Mouse (Mus musculus) limb, embryonic 15.5 days (tissue): ENCODE measurements around the gene Nog. TPM values are rescaled to one million over a fixed set of nuclear protein-coding genes. Genes with fewer than 3 reads are reported as not detected.

Source experiments
- ATAC-seq: fragments of 200-750 bp; cut with Nextera tagmentation; 2 replicates; pipeline ENCODE4 v1.8.0; 2017; ENCODE audit warnings: low read depth, moderate TSS enrichment; ENCODE audit not compliant: insufficient number of reproducible peaks, low FRiP score, low TSS enrichment
- H3K27ac ChIP-seq: fragments of 300-500 bp; sonication (generic); 2 replicates; pipeline ENCODE4 v1.5.1; 2015; ENCODE audit warnings: moderate library complexity, mild to moderate bottlenecking, inconsistent platforms
- H3K27me3 ChIP-seq: fragments of 300-500 bp; sonication (generic); 2 replicates; pipeline ENCODE4 v1.6.1; 2015; ENCODE audit warnings: inconsistent platforms
- H3K36me3 ChIP-seq: fragments of 300-500 bp; sonication (generic); 2 replicates; pipeline ENCODE4 v1.6.1; 2015; ENCODE audit warnings: inconsistent platforms
- H3K4me1 ChIP-seq: fragments of 300-500 bp; sonication (generic); 2 replicates; pipeline ENCODE4 v1.6.1; 2015; ENCODE audit warnings: inconsistent platforms
- H3K4me2 ChIP-seq: fragments of 300-500 bp; sonication (generic); 2 replicates; pipeline ENCODE4 v1.6.1; 2015; ENCODE audit warnings: mild to moderate bottlenecking, inconsistent platforms
- H3K4me3 ChIP-seq: fragments of 300-500 bp; sonication (generic); 2 replicates; pipeline ENCODE4 v1.5.1; 2015; ENCODE audit warnings: mild to moderate bottlenecking, inconsistent platforms
- H3K9ac ChIP-seq: fragments of 300-500 bp; sonication (generic); 2 replicates; pipeline ENCODE4 v1.6.1; 2015; ENCODE audit warnings: inconsistent platforms
- H3K9me3 ChIP-seq: fragments of 300-500 bp; sonication (generic); 2 replicates; pipeline ENCODE4 v1.6.1; 2016; ENCODE audit warnings: inconsistent platforms
- WGBS: fragments of 180-500 bp; shearing (Covaris S2); methylation state at CpG from one replicate; pipeline ENCODE4 v1.1.7; 2015; 5-methylcytosine and 5-hydroxymethylcytosine counted together
- polyA plus RNA-seq: library from polyadenylated mRNA; unstranded; fragments of >200 nt; fragmentation: Nextera tagmentation; extraction: Ambion mirVana; gene quantifications from 2 replicates; pipeline ENCODE4 v1.2.1, GENCODE M21; 2015

Gene Nog
- 4.1 and 4.3 TPM in 2 replicates for polyA plus RNA-seq

DNA sequence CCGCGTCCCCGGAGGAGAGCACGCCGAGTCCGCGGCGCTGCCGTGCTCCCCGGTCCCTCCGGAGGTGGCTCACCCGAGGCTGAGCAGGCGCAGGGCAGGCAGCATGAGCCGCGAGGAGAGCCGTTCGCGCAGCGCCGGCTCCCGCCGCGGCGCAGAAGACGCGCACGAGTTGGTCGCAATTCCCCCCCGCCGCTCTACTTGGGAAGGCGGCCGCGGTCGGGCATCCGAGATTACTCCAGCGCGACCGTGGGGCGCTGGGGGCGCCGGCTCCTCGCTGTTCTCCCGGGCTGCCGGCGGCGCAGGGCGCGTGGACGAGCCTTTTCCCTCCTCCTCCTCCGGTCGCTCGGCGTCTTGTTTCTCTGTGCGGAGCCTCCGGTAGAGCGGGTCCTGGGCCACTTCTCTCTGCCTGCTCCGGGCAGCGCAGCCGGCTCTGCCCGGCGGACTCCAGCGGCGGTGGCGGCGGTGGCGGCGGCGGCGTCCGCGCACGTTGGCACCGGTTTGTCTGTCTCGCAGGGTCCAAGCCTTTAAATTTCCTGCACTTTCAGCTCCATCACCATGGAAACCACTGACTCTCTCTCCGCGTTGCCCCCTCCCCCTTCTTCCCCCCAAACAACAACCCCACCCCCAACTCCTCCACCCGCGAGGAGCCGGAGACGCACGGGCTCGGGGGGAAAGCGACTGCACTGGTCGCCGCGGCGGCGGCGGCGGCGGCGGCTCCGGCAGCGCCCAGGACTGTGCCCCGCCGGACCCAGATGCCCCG, at the start of gene Nog:
TSS of gene Nog (minus strand) at position 277 of the 760 bp plus-strand sequence.
- H3K27me3 ChIP-seq = peaks cover 23% of the 10 kb centered on the region; the same call in 1 of the 2 replicates
- H3K9ac ChIP-seq = peak within 1 kb of the TSS; percentile 61
- H3K4me2 ChIP-seq = peak within 1 kb of the TSS; percentile 94
- H3K4me3 ChIP-seq = peak within 1 kb of the TSS; percentile 76
- ATAC-seq = peak; percentile 11; the same call in 1 of the 2 replicates
- H3K9me3 ChIP-seq = no peaks in the 10 kb centered on the region
- under 1% methylated on average over 88 of the region's 97 CpGs for WGBS
- H3K36me3 ChIP-seq = no peaks in the 10 kb centered on the region
- peaks cover 39% of the 10 kb centered on the region for H3K4me1 ChIP-seq
- H3K27ac ChIP-seq = peak within 1 kb of the TSS; percentile 89

DNA sequence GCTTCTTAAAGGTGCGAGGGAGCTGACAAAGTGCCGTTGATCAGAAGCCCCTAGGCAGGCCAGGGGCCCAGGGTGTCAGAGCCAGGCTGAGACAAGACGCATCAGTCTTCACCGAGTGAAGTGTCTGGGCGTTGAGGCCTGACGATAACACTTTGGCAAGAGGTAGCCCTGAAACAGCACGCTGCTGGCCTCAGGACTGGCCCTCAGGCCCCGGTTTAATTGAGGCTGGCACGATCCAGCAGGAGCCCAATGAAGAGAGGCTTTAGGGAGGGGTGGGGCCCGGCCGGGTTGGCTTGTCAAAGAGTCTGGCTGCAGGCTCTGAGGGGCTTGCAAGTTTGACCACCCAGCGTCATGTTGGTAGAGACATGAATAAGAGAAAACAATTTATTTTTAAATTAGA, 38.1 kb upstream of the Nog start:
- H3K4me2 ChIP-seq = no peak overlapping the region
- no peak overlapping the region for H3K9ac ChIP-seq
- H3K27me3 ChIP-seq = no peaks in the 10 kb centered on the region
- WGBS = 22% methylated on average over 12 of the region's 12 CpGs
- ATAC-seq = no peak
- H3K4me1 ChIP-seq = peaks cover 9% of the 10 kb centered on the region
- H3K36me3 ChIP-seq = no peaks in the 10 kb centered on the region
- no peaks in the 10 kb centered on the region for H3K9me3 ChIP-seq
- H3K4me3 ChIP-seq = no peak overlapping the region
- peak overlapping the region; percentile 35; the same call in 1 of the 2 replicates for H3K27ac ChIP-seq

DNA sequence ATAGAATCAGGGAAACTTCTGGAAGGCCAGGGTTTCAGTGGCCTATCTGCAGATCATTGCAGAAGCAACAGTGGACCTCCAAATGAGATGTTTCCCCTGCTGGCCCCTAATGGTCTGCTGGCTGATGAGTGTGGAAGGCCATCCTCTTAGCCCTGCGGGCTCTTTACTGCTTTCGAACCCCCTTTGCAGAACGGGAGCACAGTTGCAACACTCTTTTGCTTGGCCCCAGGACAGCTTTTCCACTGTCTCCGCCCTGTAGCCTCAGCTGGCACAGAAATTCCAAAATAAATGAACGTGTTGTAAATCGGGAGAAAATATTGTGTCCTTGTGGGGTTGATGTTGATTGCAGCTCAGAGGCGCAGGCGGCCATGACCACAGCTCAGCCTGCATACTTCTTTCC, 37.7 kb upstream of the Nog start:
- H3K4me1 ChIP-seq = peaks cover 9% of the 10 kb centered on the region
- ATAC-seq = 0 out of 2 replicates have a peak, but pooled peaks have one; percentile 44
- no peak overlapping the region for H3K9ac ChIP-seq
- H3K4me2 ChIP-seq = no peak overlapping the region
- no peaks in the 10 kb centered on the region for H3K36me3 ChIP-seq
- H3K4me3 ChIP-seq = no peak overlapping the region
- no peaks in the 10 kb centered on the region for H3K27me3 ChIP-seq
- no peaks in the 10 kb centered on the region for H3K9me3 ChIP-seq
- 44% methylated on average over 8 of the region's 8 CpGs for WGBS
- peak overlapping the region; percentile 35; the same call in 1 of the 2 replicates for H3K27ac ChIP-seq

DNA sequence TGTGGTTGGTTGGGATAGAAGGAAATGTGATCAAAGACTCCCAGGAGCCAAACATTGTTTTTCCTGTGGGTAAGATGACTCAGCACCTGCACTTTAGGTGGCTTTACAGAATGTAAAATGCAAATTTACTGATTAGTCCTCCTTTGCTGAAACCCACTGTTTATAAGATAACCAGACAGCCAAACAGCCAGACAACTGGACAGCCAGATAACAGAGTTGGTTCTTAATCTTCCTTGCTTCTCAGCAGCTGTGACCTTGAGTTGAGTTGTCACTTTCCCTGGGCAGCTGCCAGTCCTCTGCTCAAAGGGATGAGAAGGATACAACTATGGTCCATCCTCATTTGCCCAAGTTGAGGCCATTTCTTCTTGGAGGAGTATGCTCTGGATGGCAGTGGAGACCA, 35.8 kb upstream of the Nog start:
- H3K27me3 ChIP-seq = no peaks in the 10 kb centered on the region
- no peak for ATAC-seq
- H3K4me3 ChIP-seq = no peak overlapping the region
- no peak overlapping the region for H3K27ac ChIP-seq
- no peak overlapping the region for H3K9ac ChIP-seq
- no peaks in the 10 kb centered on the region for H3K36me3 ChIP-seq
- H3K9me3 ChIP-seq = no peaks in the 10 kb centered on the region
- H3K4me1 ChIP-seq = peaks cover 9% of the 10 kb centered on the region
- H3K4me2 ChIP-seq = no peak overlapping the region

DNA sequence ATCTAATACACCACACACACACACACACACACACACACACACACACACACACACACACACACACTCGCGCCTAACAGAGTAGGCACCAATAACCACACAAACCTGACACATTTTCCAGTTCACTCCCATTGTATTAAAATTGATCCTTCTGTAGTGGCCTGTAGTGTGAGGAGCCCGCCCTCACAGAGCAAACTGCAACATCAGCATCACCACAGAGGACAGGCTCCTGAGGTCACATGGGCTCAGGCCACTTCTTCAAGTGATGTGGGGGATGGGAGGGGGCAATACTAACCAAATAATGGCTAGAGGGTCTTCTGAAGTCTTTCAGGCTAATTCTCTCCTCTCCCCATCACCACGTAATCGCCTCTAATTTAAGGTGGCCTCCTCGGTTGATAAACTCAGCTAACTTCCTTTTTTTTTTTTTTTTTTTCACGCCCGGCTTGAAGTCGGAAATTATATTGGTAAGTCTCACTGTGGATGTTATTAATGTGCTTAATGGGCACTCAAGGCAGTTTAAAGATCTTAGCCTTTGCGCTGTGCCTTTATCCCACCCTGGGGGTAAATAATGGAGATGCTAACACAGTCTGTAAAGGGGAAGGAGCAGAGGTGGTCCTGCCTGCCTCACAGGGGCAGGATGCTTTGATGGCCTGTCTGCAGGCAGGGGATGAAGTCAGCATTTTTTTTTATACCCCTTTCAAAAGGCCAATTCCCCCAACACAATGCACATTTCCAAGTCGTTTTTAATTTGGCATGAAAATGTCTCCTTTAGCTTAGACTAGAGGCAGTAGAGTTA, 25.2 kb upstream of the Nog start:
- Histone ChIP-seq H3K36me3 (no peaks in the 10 kb centered on the region), H3K27me3 (peaks cover 10% of the 10 kb centered on the region; the same call in 1 of the 2 replicates), H3K4me3 (no peak overlapping the region), H3K4me2 (no peak overlapping the region), H3K9ac (no peak overlapping the region), H3K27ac (no peak overlapping the region), H3K4me1 (peaks cover 9% of the 10 kb centered on the region; the same call in 1 of the 2 replicates), H3K9me3 (no peaks in the 10 kb centered on the region)
- ATAC-seq = peak; percentile 63; the same call in 1 of the 2 replicates
- WGBS = 26% methylated on average over 11 of the region's 11 CpGs

DNA sequence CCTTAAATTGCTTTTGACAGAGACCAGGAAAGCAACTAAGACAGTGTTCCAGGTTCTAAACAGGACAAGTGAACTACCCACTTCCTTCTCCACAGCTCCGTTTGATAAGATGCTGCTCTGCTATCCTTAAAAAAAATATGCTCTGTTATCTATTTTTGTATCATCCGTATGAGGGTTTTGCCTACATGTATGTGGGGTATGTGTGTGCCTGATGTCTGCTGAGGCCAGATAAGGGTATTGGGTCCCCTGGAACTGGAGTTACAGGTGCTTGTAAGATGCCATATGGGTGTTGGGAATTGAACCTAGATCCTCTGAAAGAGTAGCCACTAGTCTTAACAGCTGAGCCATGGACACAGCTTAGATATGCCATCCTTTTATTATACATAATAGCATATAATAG, 19.6 kb upstream of the Nog start:
- Histone ChIP-seq H3K9me3 (no peaks in the 10 kb centered on the region), H3K36me3 (no peaks in the 10 kb centered on the region), H3K4me1 (peaks cover 6% of the 10 kb centered on the region; the same call in 1 of the 2 replicates), H3K4me3 (no peak overlapping the region), H3K27me3 (peaks cover 10% of the 10 kb centered on the region; the same call in 1 of the 2 replicates), H3K4me2 (no peak overlapping the region), H3K27ac (no peak overlapping the region), H3K9ac (no peak overlapping the region)
- ATAC-seq = no peak
- 89% methylated on average over 2 of the region's 2 CpGs for WGBS

DNA sequence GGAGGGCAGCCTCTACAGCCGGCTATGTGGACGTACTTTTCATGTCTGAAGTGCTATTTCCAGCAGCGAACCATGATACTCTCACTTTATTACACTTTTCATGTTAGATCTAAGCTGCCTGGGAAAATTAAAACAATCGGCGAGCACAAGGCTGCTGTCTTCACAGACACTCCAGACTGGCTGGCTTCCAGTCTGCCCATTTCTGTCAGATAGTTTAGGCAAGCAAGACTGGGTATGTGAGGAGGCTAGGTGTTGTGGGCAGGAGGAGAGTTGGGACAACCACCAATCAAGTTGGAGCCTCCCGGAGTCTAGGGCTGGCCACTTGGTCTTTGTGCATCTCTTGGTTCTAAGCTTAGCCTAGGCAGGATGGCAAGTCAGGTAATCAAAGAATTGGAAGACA, 17.5 kb upstream of the Nog start:
- Histone ChIP-seq H3K27me3 (no peaks in the 10 kb centered on the region), H3K9me3 (no peaks in the 10 kb centered on the region), H3K4me3 (no peak overlapping the region), H3K9ac (no peak overlapping the region), H3K36me3 (no peaks in the 10 kb centered on the region), H3K4me1 (peaks cover 6% of the 10 kb centered on the region; the same call in 1 of the 2 replicates), H3K4me2 (no peak overlapping the region), H3K27ac (no peak overlapping the region)
- 46% methylated on average over 6 of the region's 6 CpGs for WGBS
- no peak for ATAC-seq

DNA sequence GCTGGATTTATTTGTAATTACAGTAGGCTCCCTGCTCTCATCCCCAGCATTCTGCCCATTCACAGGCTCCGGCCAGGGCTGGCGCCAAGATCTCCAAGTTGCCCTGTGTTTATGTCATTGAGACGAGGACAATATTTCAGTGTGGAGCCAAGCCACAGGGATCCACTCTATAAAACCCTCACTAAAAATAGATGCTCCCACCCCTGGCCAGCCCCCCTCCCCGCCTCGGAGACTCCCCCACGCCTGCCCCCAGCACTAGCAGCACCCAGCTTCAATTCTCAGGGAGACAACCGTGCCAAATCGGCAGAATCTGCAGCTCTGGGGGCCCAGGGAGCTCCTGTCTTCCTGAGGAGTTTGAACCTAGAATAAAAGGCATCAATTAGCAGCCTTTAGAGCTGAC, 16.2 kb upstream of the Nog start:
- no peak overlapping the region for H3K27ac ChIP-seq
- 16% methylated on average over 8 of the region's 8 CpGs for WGBS
- no peaks in the 10 kb centered on the region for H3K9me3 ChIP-seq
- no peak overlapping the region for H3K4me3 ChIP-seq
- no peaks in the 10 kb centered on the region for H3K27me3 ChIP-seq
- H3K36me3 ChIP-seq = no peaks in the 10 kb centered on the region
- no peak for ATAC-seq
- H3K4me2 ChIP-seq = no peak overlapping the region
- H3K4me1 ChIP-seq = peaks cover 6% of the 10 kb centered on the region; the same call in 1 of the 2 replicates
- no peak overlapping the region for H3K9ac ChIP-seq

DNA sequence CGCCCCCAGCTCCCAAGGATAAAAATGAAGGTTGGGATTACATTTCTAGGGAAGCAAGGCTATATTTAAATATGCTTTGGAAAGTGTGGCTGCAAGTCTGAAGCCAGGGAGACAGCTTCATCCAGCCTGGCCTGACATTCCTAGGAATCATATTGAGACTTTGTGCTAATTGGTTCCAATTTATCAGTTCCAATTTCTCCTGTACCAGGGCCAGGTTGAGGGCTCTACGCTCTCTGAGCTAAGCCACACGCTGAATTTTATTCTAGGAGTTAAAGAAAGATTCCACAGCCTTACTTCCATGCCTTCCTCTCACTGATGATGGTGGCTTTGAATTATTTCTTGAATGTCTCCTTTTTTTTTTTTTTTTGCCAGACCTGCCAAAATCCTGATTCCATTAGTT, 15.6 kb upstream of the Nog start:
- Histone ChIP-seq H3K36me3 (no peaks in the 10 kb centered on the region), H3K4me3 (no peak overlapping the region), H3K9ac (no peak overlapping the region), H3K27ac (no peak overlapping the region), H3K9me3 (no peaks in the 10 kb centered on the region), H3K4me2 (no peak overlapping the region), H3K4me1 (peaks cover 6% of the 10 kb centered on the region; the same call in 1 of the 2 replicates), H3K27me3 (no peaks in the 10 kb centered on the region)
- 75% methylated on average over 3 of the region's 3 CpGs for WGBS
- ATAC-seq = no peak

DNA sequence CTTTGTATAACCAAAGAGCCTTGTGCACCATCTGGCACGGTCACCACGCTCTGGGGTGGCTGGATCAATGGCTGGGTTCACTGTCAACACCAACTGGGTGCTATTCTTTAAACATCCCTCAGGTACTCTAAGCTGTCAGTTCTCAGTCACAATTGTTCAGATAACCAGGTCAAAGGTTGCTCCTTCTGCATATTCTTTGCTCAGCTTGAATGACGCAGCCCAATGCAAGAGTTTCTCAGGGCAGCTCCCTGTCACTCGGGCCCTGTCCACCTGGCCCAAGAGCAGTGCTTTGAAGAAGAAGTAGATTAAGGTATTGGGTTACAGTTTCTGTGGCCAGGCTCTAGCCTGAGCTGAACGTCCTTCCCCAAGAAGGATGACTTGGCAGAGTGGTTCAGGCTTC, 12.2 kb upstream of the Nog start:
- no peak overlapping the region for H3K27ac ChIP-seq
- WGBS = 53% methylated on average over 5 of the region's 5 CpGs
- H3K4me2 ChIP-seq = no peak overlapping the region
- no peak overlapping the region for H3K9ac ChIP-seq
- ATAC-seq = no peak
- H3K4me3 ChIP-seq = no peak overlapping the region
- H3K27me3 ChIP-seq = no peaks in the 10 kb centered on the region
- no peaks in the 10 kb centered on the region for H3K36me3 ChIP-seq
- H3K9me3 ChIP-seq = no peaks in the 10 kb centered on the region
- H3K4me1 ChIP-seq = peaks cover 6% of the 10 kb centered on the region; the same call in 1 of the 2 replicates

DNA sequence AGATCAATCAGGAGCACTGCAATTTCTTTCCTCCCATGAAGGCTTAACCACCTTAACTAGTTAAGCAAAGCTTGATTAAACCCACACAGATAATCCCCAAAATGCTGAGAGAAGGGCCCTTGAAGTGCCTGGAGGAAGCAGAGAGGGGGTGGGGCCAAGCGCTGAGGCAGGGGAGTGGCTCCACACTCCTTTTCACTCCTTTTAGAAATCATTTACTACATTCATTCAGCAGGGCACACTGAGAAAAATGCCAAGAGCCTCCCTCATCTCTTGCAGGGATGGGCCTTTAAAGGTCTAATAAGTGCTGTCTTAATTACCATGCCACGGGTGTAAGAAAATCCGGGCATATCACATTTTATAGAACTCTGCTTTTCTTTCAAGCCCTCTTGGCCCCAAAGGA, 10.2 kb upstream of the Nog start:
- Histone ChIP-seq H3K9me3 (no peaks in the 10 kb centered on the region), H3K4me1 (no peaks in the 10 kb centered on the region), H3K4me3 (no peak overlapping the region), H3K36me3 (no peaks in the 10 kb centered on the region), H3K27ac (no peak overlapping the region), H3K27me3 (no peaks in the 10 kb centered on the region), H3K4me2 (no peak overlapping the region), H3K9ac (no peak overlapping the region)
- WGBS = 14% methylated on average over 3 of the region's 3 CpGs
- ATAC-seq = no peak

DNA sequence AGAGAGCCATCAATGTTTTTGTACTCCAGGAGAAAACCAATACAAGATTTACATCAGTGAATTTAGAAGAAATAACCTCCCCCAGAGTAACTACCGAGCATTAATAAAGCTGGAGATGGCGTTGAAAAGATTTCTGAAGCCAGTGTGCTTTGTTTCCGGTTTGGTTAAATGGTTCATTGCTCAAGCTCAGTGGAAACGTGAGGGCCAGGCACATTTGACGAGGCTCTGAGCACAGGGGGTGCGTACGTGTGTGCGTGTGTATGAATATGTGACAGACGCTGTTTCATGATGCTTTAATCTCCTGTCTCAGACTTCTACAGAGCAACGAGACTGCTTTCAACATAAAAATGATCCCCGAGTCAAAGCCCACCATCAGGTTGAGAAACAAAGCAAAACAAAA, 8.1 kb upstream of the Nog start:
- Histone ChIP-seq H3K27ac (no peak overlapping the region), H3K9ac (no peak overlapping the region), H3K9me3 (no peaks in the 10 kb centered on the region), H3K36me3 (no peaks in the 10 kb centered on the region), H3K4me2 (no peak overlapping the region), H3K27me3 (0 out of 2 replicates have a peak, but pooled peaks cover 5% of the 10 kb centered on the region), H3K4me1 (no peaks in the 10 kb centered on the region), H3K4me3 (no peak overlapping the region)
- no peak for ATAC-seq
- 59% methylated on average over 11 of the region's 11 CpGs for WGBS
